In the genomic region with DNA sequence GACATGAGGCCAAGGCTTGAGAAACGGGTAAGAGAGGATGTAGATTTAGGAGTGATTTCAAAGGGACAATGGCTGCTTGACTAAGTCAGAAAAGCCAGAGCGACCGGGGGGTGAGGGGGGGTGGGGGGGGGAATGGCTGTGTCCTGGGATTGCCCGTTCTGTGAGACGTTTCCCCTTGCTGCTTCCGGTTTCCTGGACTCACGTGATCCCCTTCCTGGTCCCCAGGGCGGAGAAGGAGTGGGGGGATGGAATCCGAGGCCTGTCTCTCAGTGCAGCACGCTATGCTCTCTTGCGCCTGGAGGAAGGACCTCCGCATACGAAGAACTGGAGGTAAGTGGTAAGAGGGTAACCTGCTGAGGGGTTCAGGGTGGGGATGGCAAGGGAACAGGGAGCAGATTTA, we compare ENCODE assay signal across 22 mouse cellular contexts. TPM values are rescaled to one million over a fixed set of nuclear protein-coding genes. Genes with fewer than 3 reads are reported as not detected.
DNase-seq lines count a peak whose midpoint lies in the region; ATAC-seq and TF ChIP-seq lines count a peak whose summit lies in the region.
"Had no signal": no experiment of that assay in that cellular context is flagged by ENCODE, and none has a peak within 500 bp of the region (broad histone marks: within the 10 kb centered on the region; RNA-seq: fewer than 3 reads in every experiment).

No protein-coding gene starts in this region.

- H3K36me3 ChIP-seq in kidney, adult 2 months (ENCODE audit: control insufficient read depth, insufficient read depth, low read length): no peaks in the 10 kb centered on the region
- H3K36me3 ChIP-seq in liver, postnatal 0 days (replicated peaks; ENCODE audit: insufficient read depth, low read length): no peaks in the 10 kb centered on the region
- H3K36me3 ChIP-seq in liver, embryonic 11.5 days (ENCODE audit: control insufficient read depth, insufficient read depth, low read length): no peaks in the 10 kb centered on the region
- H3K36me3 ChIP-seq in midbrain, embryonic 11.5 days (ENCODE audit: control insufficient read depth, insufficient read depth, low read length): no peaks in the 10 kb centered on the region
- peaks cover 17% of the 10 kb centered on the region; the same call in 1 of the 2 replicates for H3K36me3 ChIP-seq in midbrain, embryonic 16.5 days (ENCODE audit: control insufficient read depth, insufficient read depth, low read length)
- H3K36me3 ChIP-seq: forebrain, embryonic 10.5 days; heart, embryonic 13.5 days; liver, embryonic 13.5 days; midbrain, embryonic 10.5 days had no signal

- H3K4me3 ChIP-seq in kidney, adult 2 months (ENCODE audit: insufficient read depth, low read depth, low read length): peak overlapping the region; percentile 19; the same call in 1 of the 2 replicates
- H3K4me3 ChIP-seq in liver, postnatal 0 days (ENCODE audit: low read depth, low read length): no peak overlapping the region
- H3K4me3 ChIP-seq in liver, embryonic 11.5 days (ENCODE audit: low read depth, low read length): no peak overlapping the region
- H3K4me3 ChIP-seq in midbrain, embryonic 11.5 days (ENCODE audit: low read depth, low read length): no peak overlapping the region
- H3K4me3 ChIP-seq in midbrain, embryonic 16.5 days (ENCODE audit: low read depth, low read length): no peak overlapping the region
- H3K4me3 ChIP-seq: forebrain, embryonic 10.5 days; heart, adult 2 months; heart, embryonic 13.5 days; hindbrain, embryonic 13.5 days; liver, embryonic 13.5 days; midbrain, embryonic 10.5 days had no signal

- no peak for ATAC-seq in liver, postnatal 0 days
- ATAC-seq in liver, embryonic 11.5 days (replicated peaks; ENCODE audit: low FRiP score): no peak
- ATAC-seq in midbrain, embryonic 11.5 days (ENCODE audit: low FRiP score): no peak
- no peak for ATAC-seq in midbrain, embryonic 16.5 days
- ATAC-seq: forebrain, embryonic 16.5 days; inflammation-experienced regulatory T-cells, adult 6 months had no signal

- no peak overlapping the region for H3K9ac ChIP-seq in liver, postnatal 0 days (replicated peaks)
- H3K9ac ChIP-seq in liver, embryonic 11.5 days (ENCODE audit: low read depth, low read length): no peak overlapping the region
- H3K9ac ChIP-seq in midbrain, embryonic 11.5 days (ENCODE audit: low read length): no peak overlapping the region
- H3K9ac ChIP-seq in midbrain, embryonic 16.5 days (ENCODE audit: low read depth, low read length): no peak overlapping the region
- H3K9ac ChIP-seq: heart, embryonic 13.5 days; hindbrain, embryonic 13.5 days; liver, embryonic 13.5 days had no signal

- no peak for TF ChIP-seq EP300 in liver, postnatal 0 days (IDR thresholded peaks at IDR 0.05; ENCODE audit: low read depth)

- no peak overlapping the region for H3K27ac ChIP-seq in kidney, adult 2 months (ENCODE audit: insufficient read depth, low read depth, low read length)
- H3K27ac ChIP-seq in liver, postnatal 0 days (ENCODE audit: low read depth): no peak overlapping the region
- no peak overlapping the region for H3K27ac ChIP-seq in liver, embryonic 11.5 days (ENCODE audit: low read depth, low read length)
- H3K27ac ChIP-seq in midbrain, embryonic 11.5 days (ENCODE audit: low read depth, low read length): no peak overlapping the region
- no peak overlapping the region for H3K27ac ChIP-seq in midbrain, embryonic 16.5 days (ENCODE audit: low read length)
- H3K27ac ChIP-seq: forebrain, embryonic 10.5 days; heart, adult 2 months; heart, embryonic 13.5 days; hindbrain, embryonic 13.5 days; liver, embryonic 13.5 days; midbrain, embryonic 10.5 days; stomach, postnatal 0 days had no signal

- H3K4me2 ChIP-seq in liver, postnatal 0 days (ENCODE audit: low read depth, low read length): 0 out of 2 replicates have a peak overlapping the region, but pooled peaks have one; percentile 13
- no peak overlapping the region for H3K4me2 ChIP-seq in liver, embryonic 11.5 days
- H3K4me2 ChIP-seq in midbrain, embryonic 11.5 days: no peak overlapping the region
- no peak overlapping the region for H3K4me2 ChIP-seq in midbrain, embryonic 16.5 days (ENCODE audit: low read length)
- H3K4me2 ChIP-seq: heart, embryonic 13.5 days; hindbrain, embryonic 13.5 days; liver, embryonic 13.5 days had no signal

- 58% methylated on average over 13 of the region's 13 CpGs for WGBS in kidney, adult 2 months
- WGBS in liver, postnatal 0 days (ENCODE audit: insufficient replicate concordance): 39% methylated on average over 11 of the region's 13 CpGs
- WGBS in liver, embryonic 11.5 days: 56% methylated on average over 13 of the region's 13 CpGs
- WGBS in midbrain, embryonic 11.5 days: 72% methylated on average over 13 of the region's 13 CpGs
- 59% methylated on average over 13 of the region's 13 CpGs for WGBS in midbrain, embryonic 16.5 days

- no peaks in the 10 kb centered on the region for H3K9me3 ChIP-seq in liver, postnatal 0 days (ENCODE audit: low read length)
- H3K9me3 ChIP-seq in liver, embryonic 11.5 days (ENCODE audit: control insufficient read depth, low read length): no peaks in the 10 kb centered on the region
- H3K9me3 ChIP-seq in midbrain, embryonic 11.5 days (ENCODE audit: control insufficient read depth, low read length): no peaks in the 10 kb centered on the region
- H3K9me3 ChIP-seq in midbrain, embryonic 16.5 days (replicated peaks; ENCODE audit: control insufficient read depth, low read length, poor library complexity, severe bottlenecking): no peaks in the 10 kb centered on the region
- H3K9me3 ChIP-seq: forebrain, embryonic 10.5 days; heart, embryonic 13.5 days; hindbrain, embryonic 13.5 days; liver, embryonic 13.5 days; midbrain, embryonic 10.5 days had no signal

- H3K27me3 ChIP-seq in kidney, adult 2 months (replicated peaks; ENCODE audit: control insufficient read depth, insufficient read depth, low read length): no peaks in the 10 kb centered on the region
- H3K27me3 ChIP-seq in liver, postnatal 0 days (ENCODE audit: insufficient read depth, low read length): no peaks in the 10 kb centered on the region
- H3K27me3 ChIP-seq in liver, embryonic 11.5 days (replicated peaks; ENCODE audit: control insufficient read depth, insufficient read depth, low read length): no peaks in the 10 kb centered on the region; the same call in 1 of the 2 replicates
- H3K27me3 ChIP-seq in midbrain, embryonic 11.5 days (ENCODE audit: control insufficient read depth, insufficient read depth, low read length): no peaks in the 10 kb centered on the region
- H3K27me3 ChIP-seq in midbrain, embryonic 16.5 days (ENCODE audit: control insufficient read depth, insufficient read depth, low read depth, low read length): no peaks in the 10 kb centered on the region

- DNase-seq in cerebellum, adult 11-12 months: peak; percentile 26
- no peak for DNase-seq in cerebellum, adult 9-10 months
- peak; percentile 45 for DNase-seq in kidney, adult 2 months
- no peak for DNase-seq in kidney, adult 18-20 months
- no peak for DNase-seq in liver, postnatal 0 days
- no peak for DNase-seq in liver, embryonic 11.5 days (ENCODE audit: low spot score)
- DNase-seq in midbrain, embryonic 11.5 days (ENCODE audit: low spot score, missing footprints): peak; percentile 73
- DNase-seq: gastrocnemius, postnatal 14 days; heart, adult 2 months; heart, postnatal 14 days; layer of hippocampus, postnatal 36 days; liver, embryonic 13.5 days; thymus, adult 2 months; thymus, postnatal 4 days had no signal

- no peak for TF ChIP-seq POLR2A in kidney, adult 2 months (IDR thresholded peaks at IDR 0.05; ENCODE audit: low read depth, low read length)

- TF ChIP-seq CTCF in kidney, adult 2 months (conservative IDR thresholded peaks at IDR 0.05; ENCODE audit: insufficient read depth, insufficient read length, low read depth, low read length): no peak
- no peak for TF ChIP-seq CTCF in liver, postnatal 0 days (IDR thresholded peaks at IDR 0.05; ENCODE audit: low read depth)

- no peaks in the 10 kb centered on the region for H3K4me1 ChIP-seq in kidney, adult 2 months (ENCODE audit: control insufficient read depth, insufficient read depth, low read length)
- H3K4me1 ChIP-seq in liver, postnatal 0 days (ENCODE audit: insufficient read depth): no peaks in the 10 kb centered on the region
- H3K4me1 ChIP-seq in liver, embryonic 11.5 days (replicated peaks; ENCODE audit: control insufficient read depth, insufficient read depth, low read length): no peaks in the 10 kb centered on the region
- peaks cover 4% of the 10 kb centered on the region; the same call in 1 of the 2 replicates for H3K4me1 ChIP-seq in midbrain, embryonic 11.5 days (ENCODE audit: control insufficient read depth, insufficient read depth, low read length)
- H3K4me1 ChIP-seq in midbrain, embryonic 16.5 days (ENCODE audit: control insufficient read depth, insufficient read depth, low read length): no peaks in the 10 kb centered on the region
- H3K4me1 ChIP-seq: heart, embryonic 13.5 days; liver, embryonic 13.5 days had no signal

RNA-seq across cellular contexts. Expression of gene Slc12a5, which starts 28.2 kb away (rescaled TPM):
- polyA plus RNA-seq in kidney, adult 2 months (2012; rRNA removed): 1.5 and 2.2 TPM in 2 replicates
- polyA plus RNA-seq in liver, postnatal 0 days (2015; fragmentation: Nextera tagmentation; extraction: Ambion mirVana): 0.39 and 0.60 TPM in 2 replicates
- 0.55 and 0.70 TPM in 2 replicates for polyA plus RNA-seq in liver, embryonic 11.5 days (2014; fragmentation: Nextera tagmentation; extraction: Ambion mirVana)
- polyA plus RNA-seq in midbrain, embryonic 11.5 days (2014; fragmentation: Nextera tagmentation; extraction: Ambion mirVana): 2.8 and 3.0 TPM in 2 replicates
- polyA plus RNA-seq in midbrain, embryonic 16.5 days (2015; fragmentation: Nextera tagmentation; extraction: Ambion mirVana): 52.8 and 57.7 TPM in 2 replicates

RNA-seq across cellular contexts. Expression of gene Ncoa5, which starts 45.9 kb away (rescaled TPM):
- 31.3 and 34.4 TPM in 2 replicates for polyA plus RNA-seq in kidney, adult 2 months (2012; rRNA removed)
- polyA plus RNA-seq in liver, postnatal 0 days (2015; fragmentation: Nextera tagmentation; extraction: Ambion mirVana): 7.5 and 8.1 TPM in 2 replicates
- polyA plus RNA-seq in liver, embryonic 11.5 days (2014; fragmentation: Nextera tagmentation; extraction: Ambion mirVana): 45.0 and 45.9 TPM in 2 replicates
- polyA plus RNA-seq in midbrain, embryonic 11.5 days (2014; fragmentation: Nextera tagmentation; extraction: Ambion mirVana): 76.9 and 85.6 TPM in 2 replicates
- polyA plus RNA-seq in midbrain, embryonic 16.5 days (2015; fragmentation: Nextera tagmentation; extraction: Ambion mirVana): 105 and 129 TPM in 2 replicates

RNA-seq across cellular contexts. Expression of gene Mmp9, which starts 48.2 kb away (rescaled TPM):
- polyA plus RNA-seq in kidney, adult 2 months (2012; rRNA removed): 1.7 and 1.8 TPM in 2 replicates
- 15.8 and 17.2 TPM in 2 replicates for polyA plus RNA-seq in liver, postnatal 0 days (2015; fragmentation: Nextera tagmentation; extraction: Ambion mirVana)
- polyA plus RNA-seq in liver, embryonic 11.5 days (2014; fragmentation: Nextera tagmentation; extraction: Ambion mirVana): 0.66 and 1.9 TPM in 2 replicates
- 1.9 and 2.0 TPM in 2 replicates for polyA plus RNA-seq in midbrain, embryonic 11.5 days (2014; fragmentation: Nextera tagmentation; extraction: Ambion mirVana)
- polyA plus RNA-seq in midbrain, embryonic 16.5 days (2015; fragmentation: Nextera tagmentation; extraction: Ambion mirVana): 26.7 and 28.0 TPM in 2 replicates

Comparison
In these comparisons a context has a peak if more than half of its experiments do, and no peak if none do; other contexts are left out.
1. DNase-seq: peak in cerebellum, adult 11-12 months (single experiment), kidney, adult 2 months (single experiment) and midbrain, embryonic 11.5 days (single experiment); none in cerebellum, adult 9-10 months (single experiment), kidney, adult 18-20 months (single experiment), liver, postnatal 0 days (single experiment) and liver, embryonic 11.5 days (single experiment).
2. RNA of gene Slc12a5, which starts 28.2 kb away (polyA plus RNA-seq): 52.8 to 57.7 TPM in midbrain, embryonic 16.5 days; 2.8 to 3.0 TPM in midbrain, embryonic 11.5 days, 1.5 to 2.2 TPM in kidney, adult 2 months, 0.55 to 0.70 TPM in liver, embryonic 11.5 days and 0.39 to 0.60 TPM in liver, postnatal 0 days; every median in the first group is over 10 times any median in the second.